Mouse (Mus musculus) liver, adult 2 months (tissue): ENCODE measurements around the gene Sdk2.

Experiments used
- CTCF ChIP-seq: fragments of 200-500 bp; IDR thresholded peaks from 2 replicates; pipeline ENCODE4 v1.5.1; 2011; ENCODE audit warnings: low read depth, low read length, control low read depth
- POLR2A ChIP-seq: fragments of 200-500 bp; IDR thresholded peaks from 2 replicates; pipeline ENCODE4 v1.6.1; 2011; ENCODE audit warnings: low read length, control low read depth; ENCODE audit not compliant: insufficient read depth; ENCODE audit errors: extremely low read depth

GRCm38 (mm10) chr11:113774773-113775172 lies 292.1 kb downstream of the Sdk2 start:
- TF ChIP-seq CTCF (no peak), POLR2A (no peak)
